Mouse (Mus musculus): ENCODE results near the gene Rack1. TPM values are rescaled to one million over a fixed set of nuclear protein-coding genes. Genes with fewer than 3 reads are reported as not detected.
"Not testable (repeated sequence)": the region's sequence is repeated elsewhere in the genome, so short reads cannot be mapped to it uniquely, and the experiment has no call there.

Rack1 gene
- polyA plus RNA-seq, 1 experiment = 101 TPM

- Histone ChIP-seq H3K27me3 (ENCODE audit: control insufficient read depth) (no peaks in the 10 kb centered on the region), H3K4me1 (ENCODE audit: control insufficient read depth) (peaks cover 30% of the 10 kb centered on the region), H3K4me3 (replicated peaks) (no peak overlapping the region), H3K36me3 (ENCODE audit: control insufficient read depth) (no peaks in the 10 kb centered on the region; the same call in 1 of the 2 replicates), H3K9me3 (ENCODE audit: control insufficient read depth, low read length) (no peaks in the 10 kb centered on the region)
- TF ChIP-seq GATA1 (IDR thresholded peaks at IDR 0.05; ENCODE audit: low read length) (no peak), TAL1 (IDR thresholded peaks at IDR 0.05; ENCODE audit: low read length) (no peak)
Measured at GRCm38 (mm10) chr11:48790946-48791345, 9.2 kb upstream of the Rack1 start.

- not testable (repeated sequence) for H3K4me3 ChIP-seq (replicated peaks); H3K36me3 ChIP-seq (ENCODE audit: control insufficient read depth); H3K9me3 ChIP-seq (ENCODE audit: control insufficient read depth, low read length); H3K27me3 ChIP-seq (ENCODE audit: control insufficient read depth)
- H3K4me1 ChIP-seq (ENCODE audit: control insufficient read depth) = peaks cover 33% of the 10 kb centered on the region
Measured at GRCm38 (mm10) chr11:48791894-48792293, 8.2 kb upstream of the Rack1 start.

- Histone ChIP-seq H3K27me3 (ENCODE audit: control insufficient read depth) (no peaks in the 10 kb centered on the region), H3K4me3 (replicated peaks) (no peak overlapping the region)
Measured at GRCm38 (mm10) chr11:48793184-48793583, 6.9 kb upstream of the Rack1 start.

GRCm38 (mm10) chr11:48795221-48795620, 4.9 kb upstream of the Rack1 start:
- TF ChIP-seq TAL1 (IDR thresholded peaks at IDR 0.05; ENCODE audit: low read length) (no peak), GATA1 (IDR thresholded peaks at IDR 0.05; ENCODE audit: low read length) (no peak)
- no peaks in the 10 kb centered on the region for H3K9me3 ChIP-seq (ENCODE audit: control insufficient read depth, low read length)
- H3K4me1 ChIP-seq (ENCODE audit: control insufficient read depth) = peaks cover 41% of the 10 kb centered on the region
- H3K27me3 ChIP-seq (ENCODE audit: control insufficient read depth) = no peaks in the 10 kb centered on the region
- no peaks in the 10 kb centered on the region; the same call in 1 of the 2 replicates for H3K36me3 ChIP-seq (ENCODE audit: control insufficient read depth)
- no peak overlapping the region for H3K4me3 ChIP-seq (replicated peaks)

More at GRCm38 (mm10) chr11:48793184-48793583, 6.9 kb upstream of the Rack1 start:
- no peaks in the 10 kb centered on the region for H3K9me3 ChIP-seq (ENCODE audit: control insufficient read depth, low read length)
- peaks cover 40% of the 10 kb centered on the region for H3K4me1 ChIP-seq (ENCODE audit: control insufficient read depth)
- TF ChIP-seq GATA1 (IDR thresholded peaks at IDR 0.05; ENCODE audit: low read length) (no peak), TAL1 (IDR thresholded peaks at IDR 0.05; ENCODE audit: low read length) (no peak)
- no peaks in the 10 kb centered on the region; the same call in 1 of the 2 replicates for H3K36me3 ChIP-seq (ENCODE audit: control insufficient read depth)

GRCm38 (mm10) chr11:48796290-48796689, 3.8 kb upstream of the Rack1 start:
- Histone ChIP-seq H3K27me3 (ENCODE audit: control insufficient read depth) (no peaks in the 10 kb centered on the region), H3K9me3 (ENCODE audit: control insufficient read depth, low read length) (no peaks in the 10 kb centered on the region), H3K4me1 (ENCODE audit: control insufficient read depth) (peaks cover 41% of the 10 kb centered on the region), H3K36me3 (ENCODE audit: control insufficient read depth) (peaks cover 4% of the 10 kb centered on the region), H3K4me3 (replicated peaks) (no peak overlapping the region)
- TF ChIP-seq TAL1 (IDR thresholded peaks at IDR 0.05; ENCODE audit: low read length) = no peak

GRCm38 (mm10) chr11:48797287-48797686, 2.8 kb upstream of the Rack1 start:
- Histone ChIP-seq H3K4me3 (replicated peaks) (no peak overlapping the region), H3K36me3 (ENCODE audit: control insufficient read depth) (peaks cover 14% of the 10 kb centered on the region), H3K27me3 (ENCODE audit: control insufficient read depth) (no peaks in the 10 kb centered on the region), H3K9me3 (ENCODE audit: control insufficient read depth, low read length) (no peaks in the 10 kb centered on the region), H3K4me1 (ENCODE audit: control insufficient read depth) (peaks cover 48% of the 10 kb centered on the region)
- TF ChIP-seq GATA1 (IDR thresholded peaks at IDR 0.05; ENCODE audit: low read length) = no peak
- no peak for TF ChIP-seq TAL1 (IDR thresholded peaks at IDR 0.05; ENCODE audit: low read length)

- TF ChIP-seq TAL1 (IDR thresholded peaks at IDR 0.05; ENCODE audit: low read length) = no peak
- peaks cover 58% of the 10 kb centered on the region for H3K4me1 ChIP-seq (ENCODE audit: control insufficient read depth)
- H3K9me3 ChIP-seq (ENCODE audit: control insufficient read depth, low read length) = no peaks in the 10 kb centered on the region
- H3K27me3 ChIP-seq (ENCODE audit: control insufficient read depth) = no peaks in the 10 kb centered on the region
- H3K36me3 ChIP-seq (ENCODE audit: control insufficient read depth) = peaks cover 24% of the 10 kb centered on the region
- peak overlapping the region; percentile 79 for H3K4me3 ChIP-seq (replicated peaks)
Measured at GRCm38 (mm10) chr11:48798308-48798707, 1.8 kb upstream of the Rack1 start.

- H3K4me1 ChIP-seq (ENCODE audit: control insufficient read depth) = peaks cover 63% of the 10 kb centered on the region
Measured at GRCm38 (mm10) chr11:48798984-48799920, 880 bp upstream of the Rack1 start.

GRCm38 (mm10) chr11:48801831-48802772, 2.0 kb downstream of the Rack1 start:
- TF ChIP-seq TAL1 (IDR thresholded peaks at IDR 0.05; ENCODE audit: low read length) (no peak), GATA1 (IDR thresholded peaks at IDR 0.05; ENCODE audit: low read length) (no peak)
- peak overlapping the region; percentile 79 for H3K4me3 ChIP-seq (replicated peaks)
- H3K9me3 ChIP-seq (ENCODE audit: control insufficient read depth, low read length) = no peaks in the 10 kb centered on the region
- peaks cover 63% of the 10 kb centered on the region for H3K4me1 ChIP-seq (ENCODE audit: control insufficient read depth)
- H3K36me3 ChIP-seq (ENCODE audit: control insufficient read depth) = peaks cover 62% of the 10 kb centered on the region
- no peaks in the 10 kb centered on the region for H3K27me3 ChIP-seq (ENCODE audit: control insufficient read depth)

More at GRCm38 (mm10) chr11:48798984-48799920, 880 bp upstream of the Rack1 start:
- no peaks in the 10 kb centered on the region for H3K27me3 ChIP-seq (ENCODE audit: control insufficient read depth)
- peaks cover 34% of the 10 kb centered on the region for H3K36me3 ChIP-seq (ENCODE audit: control insufficient read depth)
- no peak for TF ChIP-seq TAL1 (IDR thresholded peaks at IDR 0.05; ENCODE audit: low read length)
- no peak for TF ChIP-seq GATA1 (IDR thresholded peaks at IDR 0.05; ENCODE audit: low read length)
- peak overlapping the region; percentile 79 for H3K4me3 ChIP-seq (replicated peaks)
- no peaks in the 10 kb centered on the region for H3K9me3 ChIP-seq (ENCODE audit: control insufficient read depth, low read length)

All from erythroblast, embryonic 14.5 days (primary cell).